Mouse (Mus musculus) ovary, postnatal 36 days (tissue): ENCODE results near the gene Ppara.

Experiments used
- DNase-seq: peaks from one replicate; pipeline ENCODE4 v3.0.0; 2022; ENCODE audit warnings: low spot score, mixed read lengths

Ppara gene

GRCm38 (mm10) chr15:85728224-85728623, 6.6 kb upstream of the Ppara start:
- no peak for DNase-seq

DNA sequence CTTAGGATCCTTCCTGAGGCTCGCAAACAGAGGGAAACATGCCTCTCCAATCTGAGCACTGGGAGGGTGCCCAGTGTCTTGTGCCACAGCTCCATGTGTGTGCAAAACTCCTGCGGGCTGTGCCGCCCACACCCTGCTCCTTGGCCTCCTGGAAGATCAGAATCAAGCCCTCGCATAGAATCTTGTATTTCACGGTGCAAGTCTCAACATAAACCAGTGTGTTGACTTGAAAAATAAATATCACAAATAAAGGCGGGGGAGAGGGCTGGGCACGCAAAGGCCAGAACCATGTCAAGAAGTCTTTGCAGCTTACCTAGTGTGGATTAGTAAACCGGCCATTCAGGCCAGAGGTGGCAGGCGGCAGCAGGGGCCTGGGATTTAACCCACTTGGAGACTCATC, 5.5 kb upstream of the Ppara start:
- DNase-seq = no peak

DNA sequence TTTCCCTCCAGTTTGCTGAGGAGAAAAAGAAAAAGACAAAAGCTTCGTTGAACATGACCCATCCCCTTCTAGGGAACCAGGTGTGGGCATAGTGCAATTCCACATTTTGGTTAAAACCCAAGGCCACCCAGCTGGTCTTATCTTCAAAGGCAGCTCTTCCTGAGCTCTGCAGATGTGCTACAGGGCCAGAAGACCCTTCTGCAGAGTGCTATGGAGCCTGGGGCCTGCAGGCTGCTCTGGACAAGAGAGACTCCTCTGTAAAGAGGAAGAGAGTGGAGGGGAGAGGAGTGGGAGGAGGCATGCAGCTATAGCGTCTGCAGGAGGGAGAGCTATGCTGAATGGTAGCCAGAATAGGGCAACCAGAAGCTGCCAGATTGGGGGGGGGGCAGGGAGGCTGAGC, 4.8 kb upstream of the Ppara start:
- no peak for DNase-seq

DNA sequence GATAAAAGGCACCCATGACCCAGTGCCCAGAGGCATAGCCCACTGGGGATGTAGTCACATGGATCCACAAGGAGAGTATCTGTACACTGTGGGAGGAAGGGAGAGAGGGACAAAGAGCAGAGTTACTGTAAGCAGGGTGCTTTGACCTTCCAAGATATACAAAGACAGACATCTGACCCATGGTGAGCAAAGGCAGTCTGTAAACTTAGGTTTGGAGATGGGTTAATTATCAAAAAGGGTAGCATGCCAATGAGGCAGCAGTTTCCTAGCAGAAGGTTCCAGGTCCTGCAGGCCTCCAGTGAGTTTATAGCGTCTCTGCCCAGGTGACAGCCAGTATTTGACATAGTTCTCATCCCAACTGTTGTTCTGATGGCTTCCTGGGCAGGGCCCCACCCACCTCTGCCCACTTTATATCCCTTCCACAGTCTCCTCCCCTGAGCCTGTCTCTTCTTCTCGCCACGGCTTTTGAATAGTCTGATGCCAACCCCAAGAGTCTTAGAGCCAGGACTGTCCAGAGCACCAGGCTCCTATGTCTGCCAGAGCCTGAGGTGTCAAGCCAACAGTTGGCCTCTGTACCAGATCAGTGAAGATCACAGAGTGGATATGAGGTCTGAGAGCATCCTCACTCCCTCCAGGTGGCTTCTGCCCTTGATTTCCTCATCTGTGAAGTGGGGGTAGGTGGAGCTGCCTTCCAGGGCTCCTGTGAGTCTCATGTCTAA, 2.7 kb upstream of the Ppara start:
- DNase-seq = no peak

GRCm38 (mm10) chr15:85732604-85732968, 2.2 kb upstream of the Ppara start:
- no peak for DNase-seq

GRCm38 (mm10) chr15:85733686-85734085, 1.1 kb upstream of the Ppara start:
- DNase-seq = no peak

- no peak for DNase-seq
These were observed 635 bp upstream of the Ppara start for GRCm38 (mm10) chr15:85734148-85734547.

- peak; percentile 97 for DNase-seq
These were observed 466 bp downstream of the Ppara start for GRCm38 (mm10) chr15:85735063-85735835.

- no peak for DNase-seq
These were observed 1.0 kb downstream of the Ppara start for GRCm38 (mm10) chr15:85735836-85736190.

DNA sequence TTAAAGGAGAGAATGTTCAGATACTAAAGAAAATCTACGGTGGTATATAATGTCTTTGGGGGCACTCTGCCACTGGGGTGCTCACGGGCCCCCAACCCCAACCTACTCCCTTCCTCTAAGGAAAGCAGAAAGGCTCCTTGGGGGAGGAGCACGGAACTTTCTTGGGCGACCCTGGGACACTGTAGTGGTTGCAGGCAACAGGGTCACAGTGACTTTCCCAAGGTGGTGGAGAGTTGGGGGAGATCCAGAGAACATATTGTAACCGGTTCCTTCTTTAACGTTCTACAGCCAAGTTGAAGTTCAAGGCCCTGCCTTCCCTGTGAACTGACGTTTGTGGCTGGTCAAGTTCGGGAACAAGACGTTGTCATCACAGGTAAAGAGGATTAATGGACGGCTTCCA, 1.7 kb downstream of the Ppara start:
- peak; percentile 43 for DNase-seq

GRCm38 (mm10) chr15:85738416-85738815, 3.6 kb downstream of the Ppara start:
- no peak for DNase-seq

DNA sequence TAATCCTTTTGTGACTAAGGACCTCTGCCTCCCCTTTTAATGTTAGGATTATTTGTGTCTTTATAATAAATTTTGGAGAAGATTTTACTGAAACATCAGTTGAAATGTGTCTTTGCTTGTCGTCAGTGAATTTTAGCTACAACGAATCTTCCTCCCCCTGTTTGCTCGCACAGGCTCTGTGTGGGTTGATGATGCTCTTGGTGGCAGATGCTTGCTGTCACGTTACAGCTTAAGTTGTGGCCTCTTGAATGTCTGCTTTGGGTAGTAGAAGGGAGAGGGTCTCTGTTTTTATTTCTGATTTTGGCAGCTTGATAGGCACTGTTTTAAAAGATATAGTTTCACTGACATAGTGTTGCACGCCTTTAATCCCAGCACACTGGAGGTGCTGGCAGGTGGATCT, 4.2 kb downstream of the Ppara start:
- no peak for DNase-seq

DNA sequence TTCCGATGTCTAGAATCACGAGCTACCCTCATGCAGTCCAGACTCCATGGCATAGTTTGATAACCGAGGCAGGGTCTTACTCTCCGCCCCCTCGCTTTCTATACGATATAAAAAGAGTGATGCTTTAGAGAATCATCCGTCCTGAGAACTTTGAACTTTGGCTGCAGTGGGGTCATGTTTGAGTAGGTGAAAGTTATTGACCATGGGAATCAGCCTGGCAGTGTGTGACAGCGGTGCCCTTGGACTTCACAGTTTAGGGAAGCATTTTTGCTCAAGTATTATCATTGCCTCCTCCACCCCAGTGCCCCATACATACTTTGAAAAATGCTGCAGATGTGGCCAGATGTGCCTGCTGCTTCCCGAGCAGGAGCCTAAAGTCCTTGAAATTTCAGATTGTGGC, 7.8 kb downstream of the Ppara start:
- no peak for DNase-seq

- no peak for DNase-seq
These were observed 9.2 kb downstream of the Ppara start for GRCm38 (mm10) chr15:85743946-85744345.

DNA sequence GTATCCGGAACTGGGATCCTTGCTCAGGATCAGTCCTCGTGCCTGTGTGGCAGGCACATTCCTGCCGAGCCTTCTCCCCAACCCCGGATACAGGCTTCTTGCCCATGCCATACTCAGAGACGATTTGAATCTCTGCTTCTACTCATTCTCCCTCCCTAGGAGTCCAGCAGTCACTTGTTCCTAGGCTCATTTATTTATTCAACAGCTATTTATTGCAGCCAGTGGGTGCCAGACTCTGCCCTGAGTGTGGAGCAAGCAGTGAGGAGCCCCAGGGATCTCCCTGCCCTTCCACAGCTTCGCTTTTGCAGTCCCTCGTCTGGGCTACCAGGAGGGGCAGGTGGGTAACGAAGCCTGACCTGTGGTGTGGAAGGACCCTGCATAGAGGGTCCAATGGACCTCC, 11.4 kb downstream of the Ppara start:
- DNase-seq = no peak

DNA sequence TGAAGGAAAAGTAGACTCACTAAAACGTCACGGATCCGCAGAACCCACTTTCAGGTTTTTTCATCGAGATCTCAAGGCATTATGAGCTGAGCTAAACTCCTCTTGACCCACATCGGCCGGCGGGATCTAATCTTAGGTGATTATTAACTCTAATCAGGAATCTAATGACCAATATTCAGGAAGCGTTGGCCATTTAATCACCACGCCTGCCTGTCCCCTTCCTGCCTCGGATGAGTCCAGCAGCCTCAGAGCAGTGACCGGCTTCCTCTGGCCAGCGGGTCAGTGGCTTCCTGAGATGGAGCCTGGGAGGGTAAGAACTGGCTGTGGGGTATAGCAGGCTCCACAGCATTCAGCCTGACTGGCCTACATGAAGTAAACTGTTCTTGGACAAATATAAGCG, 11.9 kb downstream of the Ppara start:
- no peak for DNase-seq

DNA sequence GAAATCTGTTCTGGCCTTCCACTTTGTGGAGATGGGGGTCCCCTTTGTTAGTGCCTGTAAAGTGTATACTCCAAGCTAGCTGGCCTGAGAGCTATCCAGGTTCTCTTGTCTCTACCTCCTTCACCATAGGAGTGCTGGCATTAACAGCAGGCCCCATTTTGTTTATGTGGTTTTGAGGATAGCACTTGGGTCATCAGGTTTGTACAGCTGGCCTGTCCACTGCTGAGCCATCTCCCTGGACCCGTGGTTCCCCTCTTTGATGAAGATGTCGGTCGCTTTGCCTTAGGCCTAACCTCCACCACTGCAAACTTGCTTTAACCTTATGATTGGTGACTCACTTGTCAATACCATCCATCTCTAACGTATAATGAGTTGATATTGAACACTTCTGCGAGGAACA, 13.2 kb downstream of the Ppara start:
- DNase-seq = no peak

GRCm38 (mm10) chr15:85748466-85748865, 13.7 kb downstream of the Ppara start:
- no peak for DNase-seq

- no peak for DNase-seq
These were observed 14.4 kb downstream of the Ppara start for GRCm38 (mm10) chr15:85749141-85749540.

- no peak for DNase-seq
These were observed 15.3 kb downstream of the Ppara start for GRCm38 (mm10) chr15:85750115-85750514.

DNA sequence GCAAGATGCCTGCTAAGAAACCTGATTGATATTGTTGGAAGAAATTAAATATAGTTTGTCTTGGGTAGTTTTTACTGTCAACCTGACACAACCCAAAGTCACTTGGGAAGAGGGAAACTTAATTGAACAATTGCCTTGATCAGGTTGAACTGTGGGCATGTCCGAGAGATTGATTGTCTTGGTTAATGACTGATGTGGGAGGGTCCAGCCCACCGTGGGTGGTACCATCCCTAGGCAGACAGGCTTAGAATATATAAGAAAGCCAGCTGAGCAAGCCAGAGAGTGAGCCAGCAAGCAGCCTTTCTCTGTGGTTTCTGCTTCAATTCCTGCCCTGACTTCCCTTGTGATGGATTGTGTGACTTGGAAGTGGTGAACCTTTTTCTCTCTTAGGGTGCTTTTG, 17.9 kb downstream of the Ppara start:
- DNase-seq = no peak

GRCm38 (mm10) chr15:85754033-85754650, 19.4 kb downstream of the Ppara start:
- DNase-seq = no peak

DNA sequence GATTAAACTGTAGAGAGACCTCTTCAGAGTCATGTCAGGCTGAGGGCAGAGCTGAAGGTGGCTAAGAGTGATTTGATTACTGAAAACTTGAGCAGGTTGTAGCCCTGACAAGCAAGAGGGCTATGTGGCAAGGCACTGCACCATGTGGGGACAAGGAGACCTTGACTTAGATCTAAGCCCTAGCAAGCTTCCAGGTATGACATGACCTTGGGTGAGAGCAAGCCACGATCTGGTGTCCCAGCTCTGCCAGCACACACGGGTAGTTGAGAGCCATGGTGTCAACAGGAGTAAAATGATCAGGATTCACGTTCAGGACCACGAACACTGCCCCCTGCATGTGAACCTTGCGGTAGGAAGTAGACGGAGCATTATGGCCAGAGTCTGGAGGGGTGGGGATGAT, 20.4 kb downstream of the Ppara start:
- DNase-seq = no peak
